Mouse (Mus musculus): ENCODE results near the gene Olfr798. TPM values are rescaled to one million over a fixed set of nuclear protein-coding genes. Genes with fewer than 3 reads are reported as not detected.

The Olfr798 gene
- not detected in 2 replicates for polyA plus RNA-seq (2015; fragmentation: Nextera tagmentation; extraction: Ambion mirVana)

GRCm38 (mm10) chr10:129627834-129628233 is at the start of gene Olfr798:
Gene Olfr798, minus strand, starts transcription at chr10:129627934.
- ATAC-seq (ENCODE audit: low FRiP score, low read depth): no peak
- H3K27me3 ChIP-seq: no peaks in the 10 kb centered on the region
- no peaks in the 10 kb centered on the region for H3K9me3 ChIP-seq
- no peaks in the 10 kb centered on the region for H3K36me3 ChIP-seq
- no peaks in the 10 kb centered on the region for H3K4me1 ChIP-seq
- H3K9ac ChIP-seq: no peak within 1 kb of the TSS
- no peak within 1 kb of the TSS for H3K27ac ChIP-seq
- H3K4me2 ChIP-seq (replicated peaks): no peak within 1 kb of the TSS
- 85% methylated on average over 1 of the region's 1 CpGs for WGBS
- H3K4me3 ChIP-seq: no peak within 1 kb of the TSS

- H3K4me1 ChIP-seq: no peaks in the 10 kb centered on the region
- no peaks in the 10 kb centered on the region for H3K36me3 ChIP-seq
- no peaks in the 10 kb centered on the region for H3K27me3 ChIP-seq
- 80% methylated on average over 1 of the region's 1 CpGs for WGBS
- no peak within 1 kb of the TSS for H3K4me2 ChIP-seq (replicated peaks)
- no peak for ATAC-seq (ENCODE audit: low FRiP score, low read depth)
- no peak within 1 kb of the TSS for H3K27ac ChIP-seq
- no peaks in the 10 kb centered on the region for H3K9me3 ChIP-seq
- no peak within 1 kb of the TSS for H3K9ac ChIP-seq
- H3K4me3 ChIP-seq: no peak within 1 kb of the TSS
These were observed 46.0 kb upstream of the Olfr798 start, which contains the start of gene Olfr801 for GRCm38 (mm10) chr10:129673765-129674164. Gene Olfr801, minus strand, starts transcription at chr10:129673865.

GRCm38 (mm10) chr10:129657394-129657793 is 29.7 kb upstream of the Olfr798 start, which contains the start of gene Olfr800:
Gene Olfr800, plus strand, starts transcription at chr10:129657694.
- no peaks in the 10 kb centered on the region for H3K27me3 ChIP-seq
- H3K27ac ChIP-seq: no peak within 1 kb of the TSS
- H3K9me3 ChIP-seq: no peaks in the 10 kb centered on the region
- no peak within 1 kb of the TSS for H3K4me2 ChIP-seq (replicated peaks)
- no peaks in the 10 kb centered on the region for H3K36me3 ChIP-seq
- H3K9ac ChIP-seq: no peak within 1 kb of the TSS
- no peak for ATAC-seq (ENCODE audit: low FRiP score, low read depth)
- H3K4me1 ChIP-seq: no peaks in the 10 kb centered on the region
- H3K4me3 ChIP-seq: no peak within 1 kb of the TSS

GRCm38 (mm10) chr10:129651763-129652162 is 24.0 kb upstream of the Olfr798 start:
- H3K36me3 ChIP-seq: no peaks in the 10 kb centered on the region
- no peak overlapping the region for H3K4me2 ChIP-seq (replicated peaks)
- H3K4me3 ChIP-seq: no peak overlapping the region
- no peaks in the 10 kb centered on the region for H3K27me3 ChIP-seq
- no peaks in the 10 kb centered on the region for H3K4me1 ChIP-seq
- H3K9ac ChIP-seq: no peak overlapping the region
- no peak for ATAC-seq (ENCODE audit: low FRiP score, low read depth)
- no peak overlapping the region for H3K27ac ChIP-seq
- WGBS: 77% methylated on average over 1 of the region's 1 CpGs
- no peaks in the 10 kb centered on the region for H3K9me3 ChIP-seq

- Histone ChIP-seq H3K4me2 (replicated peaks) (no peak within 1 kb of the TSS), H3K9me3 (no peaks in the 10 kb centered on the region; the same call in 1 of the 2 replicates), H3K9ac (no peak within 1 kb of the TSS), H3K27ac (no peak within 1 kb of the TSS), H3K27me3 (no peaks in the 10 kb centered on the region), H3K4me3 (no peak within 1 kb of the TSS), H3K36me3 (no peaks in the 10 kb centered on the region), H3K4me1 (no peaks in the 10 kb centered on the region)
- no peak for ATAC-seq (ENCODE audit: low FRiP score, low read depth)
- WGBS: 26% methylated on average over 1 of the region's 1 CpGs
These were observed 9.4 kb upstream of the Olfr798 start, which contains the start of gene Olfr799 for GRCm38 (mm10) chr10:129637184-129637583. Gene Olfr799, plus strand, starts transcription at chr10:129637484.

- no peaks in the 10 kb centered on the region for H3K36me3 ChIP-seq
- H3K4me3 ChIP-seq: no peak overlapping the region
- no peaks in the 10 kb centered on the region for H3K27me3 ChIP-seq
- no peaks in the 10 kb centered on the region for H3K9me3 ChIP-seq
- no peak overlapping the region for H3K27ac ChIP-seq
- no peak overlapping the region for H3K4me2 ChIP-seq (replicated peaks)
- no peak overlapping the region for H3K9ac ChIP-seq
- ATAC-seq (ENCODE audit: low FRiP score, low read depth): no peak
- no peaks in the 10 kb centered on the region for H3K4me1 ChIP-seq
These were observed 4.5 kb downstream of the Olfr798 start for GRCm38 (mm10) chr10:129623251-129623650.

- Histone ChIP-seq H3K4me1 (no peaks in the 10 kb centered on the region), H3K27me3 (no peaks in the 10 kb centered on the region), H3K27ac (no peak overlapping the region), H3K4me2 (replicated peaks) (no peak overlapping the region), H3K4me3 (no peak overlapping the region), H3K36me3 (no peaks in the 10 kb centered on the region), H3K9ac (no peak overlapping the region), H3K9me3 (no peaks in the 10 kb centered on the region)
- ATAC-seq (ENCODE audit: low FRiP score, low read depth): no peak
- WGBS: 18% methylated on average over 1 of the region's 1 CpGs
These were observed 6.0 kb downstream of the Olfr798 start for GRCm38 (mm10) chr10:129621724-129622123.

- Histone ChIP-seq H3K4me1 (no peaks in the 10 kb centered on the region), H3K9me3 (no peaks in the 10 kb centered on the region), H3K27ac (no peak within 1 kb of the TSS), H3K4me2 (replicated peaks) (no peak within 1 kb of the TSS), H3K9ac (no peak within 1 kb of the TSS), H3K27me3 (no peaks in the 10 kb centered on the region), H3K4me3 (no peak within 1 kb of the TSS), H3K36me3 (no peaks in the 10 kb centered on the region)
- WGBS: 95% methylated on average over 1 of the region's 1 CpGs
- no peak for ATAC-seq (ENCODE audit: low FRiP score, low read depth)
These were observed 15.3 kb downstream of the Olfr798 start, which contains the start of gene Olfr796 for GRCm38 (mm10) chr10:129612470-129612869. Gene Olfr796, minus strand, starts transcription at chr10:129612570.

- Histone ChIP-seq H3K9ac (no peak overlapping the region), H3K4me3 (no peak overlapping the region), H3K27me3 (no peaks in the 10 kb centered on the region), H3K4me2 (replicated peaks) (no peak overlapping the region), H3K27ac (no peak overlapping the region), H3K36me3 (no peaks in the 10 kb centered on the region), H3K4me1 (no peaks in the 10 kb centered on the region), H3K9me3 (no peaks in the 10 kb centered on the region)
- no peak for ATAC-seq (ENCODE audit: low FRiP score, low read depth)
- 71% methylated on average over 1 of the region's 1 CpGs for WGBS
These were observed 50.7 kb downstream of the Olfr798 start for GRCm38 (mm10) chr10:129577066-129577465.

Small RNAs within 50 kb of the gene (microRNA-seq; reads per million reads assigned to microRNA genes)
- not detected for gene Gm23252

Other genes with a start within 250 kb of the Olfr798 start
- gene Olfr784, start 243.9 kb downstream of the Olfr798 start, polyA plus RNA-seq (2015; fragmentation: Nextera tagmentation; extraction: Ambion mirVana): 0.06 TPM in 2 replicates
- not detected in 2 replicates for gene Olfr785, start 222.5 kb downstream of the Olfr798 start, polyA plus RNA-seq (2015; fragmentation: Nextera tagmentation; extraction: Ambion mirVana)
- gene Olfr786, start 200.6 kb downstream of the Olfr798 start, polyA plus RNA-seq (2015; fragmentation: Nextera tagmentation; extraction: Ambion mirVana): not detected in 2 replicates
- not detected in 2 replicates for gene Olfr787, start 166.1 kb downstream of the Olfr798 start, polyA plus RNA-seq (2015; fragmentation: Nextera tagmentation; extraction: Ambion mirVana)
- not detected in 2 replicates for gene Olfr788, start 156.9 kb downstream of the Olfr798 start, polyA plus RNA-seq (2015; fragmentation: Nextera tagmentation; extraction: Ambion mirVana)
- gene Olfr789, start 143.2 kb downstream of the Olfr798 start, polyA plus RNA-seq (2015; fragmentation: Nextera tagmentation; extraction: Ambion mirVana): not detected in 2 replicates
- gene Olfr790, start 129.4 kb downstream of the Olfr798 start, polyA plus RNA-seq (2015; fragmentation: Nextera tagmentation; extraction: Ambion mirVana): not detected in 2 replicates
- not detected in 2 replicates for gene Olfr791, start 106.1 kb downstream of the Olfr798 start, polyA plus RNA-seq (2015; fragmentation: Nextera tagmentation; extraction: Ambion mirVana)
- gene Olfr792, start 88.8 kb downstream of the Olfr798 start, polyA plus RNA-seq (2015; fragmentation: Nextera tagmentation; extraction: Ambion mirVana): not detected in 2 replicates
- not detected in 2 replicates for gene Olfr794, start 60.3 kb downstream of the Olfr798 start, polyA plus RNA-seq (2015; fragmentation: Nextera tagmentation; extraction: Ambion mirVana)
- not detected in 2 replicates for gene Olfr796, start 15.4 kb downstream of the Olfr798 start, polyA plus RNA-seq (2015; fragmentation: Nextera tagmentation; extraction: Ambion mirVana)
- gene Olfr799, start 9.6 kb upstream of the Olfr798 start, polyA plus RNA-seq (2015; fragmentation: Nextera tagmentation; extraction: Ambion mirVana): not detected in 2 replicates
- not detected in 2 replicates for gene Olfr800, start 29.8 kb upstream of the Olfr798 start, polyA plus RNA-seq (2015; fragmentation: Nextera tagmentation; extraction: Ambion mirVana)
- not detected in 2 replicates for gene Olfr801, start 45.9 kb upstream of the Olfr798 start, polyA plus RNA-seq (2015; fragmentation: Nextera tagmentation; extraction: Ambion mirVana)
- not detected in 2 replicates for gene Olfr802, start 60.2 kb upstream of the Olfr798 start, polyA plus RNA-seq (2015; fragmentation: Nextera tagmentation; extraction: Ambion mirVana)
- gene Olfr803, start 66.4 kb upstream of the Olfr798 start, polyA plus RNA-seq (2015; fragmentation: Nextera tagmentation; extraction: Ambion mirVana): not detected in 2 replicates
- gene Olfr804, start 75.3 kb upstream of the Olfr798 start, polyA plus RNA-seq (2015; fragmentation: Nextera tagmentation; extraction: Ambion mirVana): not detected in 2 replicates
- gene Olfr805, start 101.4 kb upstream of the Olfr798 start, polyA plus RNA-seq (2015; fragmentation: Nextera tagmentation; extraction: Ambion mirVana): not detected in 2 replicates
- not detected in 2 replicates for gene Olfr806, start 114.0 kb upstream of the Olfr798 start, polyA plus RNA-seq (2015; fragmentation: Nextera tagmentation; extraction: Ambion mirVana)
- gene Olfr807, start 129.9 kb upstream of the Olfr798 start, polyA plus RNA-seq (2015; fragmentation: Nextera tagmentation; extraction: Ambion mirVana): not detected in 2 replicates
- not detected in 2 replicates for gene Olfr808, start 137.5 kb upstream of the Olfr798 start, polyA plus RNA-seq (2015; fragmentation: Nextera tagmentation; extraction: Ambion mirVana)
- gene Olfr809, start 146.7 kb upstream of the Olfr798 start, polyA plus RNA-seq (2015; fragmentation: Nextera tagmentation; extraction: Ambion mirVana): not detected in 2 replicates
- gene Olfr810, start 167.0 kb upstream of the Olfr798 start, polyA plus RNA-seq (2015; fragmentation: Nextera tagmentation; extraction: Ambion mirVana): not detected in 2 replicates
- not detected in 2 replicates for gene Olfr811, start 176.5 kb upstream of the Olfr798 start, polyA plus RNA-seq (2015; fragmentation: Nextera tagmentation; extraction: Ambion mirVana)
- not detected in 2 replicates for gene Olfr812, start 218.2 kb upstream of the Olfr798 start, polyA plus RNA-seq (2015; fragmentation: Nextera tagmentation; extraction: Ambion mirVana)
- gene Olfr813, start 227.4 kb upstream of the Olfr798 start, polyA plus RNA-seq (2015; fragmentation: Nextera tagmentation; extraction: Ambion mirVana): not detected in 2 replicates